In genomic region chr14:60257851-60258250, GRCm38 (mm10) we compare ENCODE assay signal across 32 mouse cellular contexts. TPM values are rescaled to one million over a fixed set of nuclear protein-coding genes. Genes with fewer than 3 reads are reported as not detected.
DNase-seq lines count a peak whose midpoint lies in the region; ATAC-seq and TF ChIP-seq lines count a peak whose summit lies in the region.
"Had no signal": no experiment of that assay in that cellular context is flagged by ENCODE, and none has a peak within 500 bp of the region (broad histone marks: within the 10 kb centered on the region; RNA-seq: fewer than 3 reads in every experiment).

No protein-coding gene starts in this region.

- 83% methylated on average over 1 of the region's 1 CpGs for WGBS in lung, postnatal 0 days
- 90% methylated on average over 1 of the region's 1 CpGs for WGBS in lung, adult 2 months
- 100% methylated on average over 1 of the region's 1 CpGs for WGBS in hindbrain, embryonic 16.5 days

- TF ChIP-seq CTCF in lung, postnatal 0 days (IDR thresholded peaks at IDR 0.05): no peak
- TF ChIP-seq CTCF in lung, adult 2 months (IDR thresholded peaks at IDR 0.05; ENCODE audit: insufficient read depth, low read length): no peak

- no peaks in the 10 kb centered on the region for H3K36me3 ChIP-seq in lung, postnatal 0 days (ENCODE audit: insufficient read depth, low read length)
- no peaks in the 10 kb centered on the region for H3K36me3 ChIP-seq in hindbrain, embryonic 16.5 days (ENCODE audit: control insufficient read depth, insufficient read depth, low read length)
- H3K36me3 ChIP-seq: embryonic facial prominence, embryonic 13.5 days; embryonic facial prominence, embryonic 15.5 days; forebrain, embryonic 10.5 days; forebrain, embryonic 12.5 days; G1E had no signal

- ATAC-seq in lung, postnatal 0 days: no peak
- ATAC-seq in hindbrain, embryonic 16.5 days: no peak
- ATAC-seq: activated CD4-positive, CD25-positive, alpha-beta regulatory T cell, adult 4 months; CD4-positive, CD25-positive, alpha-beta regulatory T cell, adult 4 months; forebrain, embryonic 14.5 days; forebrain, embryonic 16.5 days; Patski had no signal

- H3K4me3 ChIP-seq in lung, postnatal 0 days (ENCODE audit: low read depth, low read length): no peak overlapping the region
- H3K4me3 ChIP-seq in lung, adult 2 months (replicated peaks; ENCODE audit: extremely low read depth, low read depth, low read length): no peak overlapping the region
- H3K4me3 ChIP-seq in hindbrain, embryonic 16.5 days (ENCODE audit: low read length): no peak overlapping the region
- H3K4me3 ChIP-seq: embryonic facial prominence, embryonic 13.5 days; embryonic facial prominence, embryonic 15.5 days; forebrain, embryonic 10.5 days; forebrain, embryonic 12.5 days had no signal

- no peak overlapping the region for H3K4me2 ChIP-seq in lung, postnatal 0 days (replicated peaks; ENCODE audit: low read depth, low read length)
- H3K4me2 ChIP-seq in hindbrain, embryonic 16.5 days (ENCODE audit: low read length): no peak overlapping the region
- H3K4me2 ChIP-seq: embryonic facial prominence, embryonic 13.5 days; embryonic facial prominence, embryonic 15.5 days; forebrain, embryonic 12.5 days had no signal

- H3K27me3 ChIP-seq in lung, postnatal 0 days (replicated peaks; ENCODE audit: insufficient read depth, low read length): no peaks in the 10 kb centered on the region
- H3K27me3 ChIP-seq in hindbrain, embryonic 16.5 days (replicated peaks; ENCODE audit: control insufficient read depth, insufficient read depth, low read length): no peaks in the 10 kb centered on the region
- H3K27me3 ChIP-seq: CH12.LX; embryonic facial prominence, embryonic 13.5 days; embryonic facial prominence, embryonic 15.5 days; forebrain, embryonic 12.5 days had no signal

- peak; percentile 40 for DNase-seq in lung, postnatal 0 days (ENCODE audit: low spot score)
- no peak for DNase-seq in lung, adult 2 months
- DNase-seq in lung, postnatal 14 days: peak; percentile 29
- peak; percentile 35 for DNase-seq in lung, postnatal 25 days (ENCODE audit: low spot score)
- no peak for DNase-seq in adrenal gland, postnatal 14 days
- DNase-seq: adrenal gland, adult 8-10 months; adrenal gland, postnatal 25 days; cerebellum, adult 11 months; cerebellum, adult 18-20 months; cerebellum, adult 8-10 months; cerebellum, adult 9-11 months; cerebellum, postnatal 14 days; cerebellum, postnatal 36 days; embryo, embryonic 11 days had no signal

- no peak for TF ChIP-seq POLR2A in lung, adult 2 months (IDR thresholded peaks at IDR 0.05; ENCODE audit: borderline replicate concordance, extremely low read depth, low read depth, low read length)

- TF ChIP-seq EP300 in lung, postnatal 0 days (IDR thresholded peaks at IDR 0.05): no peak

- H3K27ac ChIP-seq in lung, postnatal 0 days (ENCODE audit: low read length): no peak overlapping the region
- H3K27ac ChIP-seq in hindbrain, embryonic 16.5 days (ENCODE audit: low read depth, low read length): no peak overlapping the region
- H3K27ac ChIP-seq: embryonic facial prominence, embryonic 13.5 days; embryonic facial prominence, embryonic 15.5 days; forebrain, embryonic 10.5 days; forebrain, embryonic 12.5 days had no signal

- no peaks in the 10 kb centered on the region for H3K4me1 ChIP-seq in lung, postnatal 0 days (ENCODE audit: insufficient read depth, low read depth, low read length)
- H3K4me1 ChIP-seq in lung, adult 2 months (ENCODE audit: control insufficient read depth, insufficient read depth, low read length): no peaks in the 10 kb centered on the region
- no peaks in the 10 kb centered on the region for H3K4me1 ChIP-seq in hindbrain, embryonic 16.5 days (ENCODE audit: control insufficient read depth, insufficient read depth, low read depth, low read length)
- H3K4me1 ChIP-seq: embryonic facial prominence, embryonic 15.5 days; forebrain, embryonic 12.5 days had no signal

- no peaks in the 10 kb centered on the region for H3K9me3 ChIP-seq in lung, postnatal 0 days (ENCODE audit: low read length)
- no peaks in the 10 kb centered on the region for H3K9me3 ChIP-seq in hindbrain, embryonic 16.5 days (ENCODE audit: control insufficient read depth, low read length)
- H3K9me3 ChIP-seq: embryonic facial prominence, embryonic 13.5 days; embryonic facial prominence, embryonic 15.5 days; forebrain, embryonic 10.5 days; forebrain, embryonic 12.5 days; G1E had no signal

- no peak overlapping the region for H3K9ac ChIP-seq in lung, postnatal 0 days (replicated peaks; ENCODE audit: low read depth)
- H3K9ac ChIP-seq in hindbrain, embryonic 16.5 days (ENCODE audit: low read depth, low read length): no peak overlapping the region
- H3K9ac ChIP-seq: embryonic facial prominence, embryonic 13.5 days; embryonic facial prominence, embryonic 15.5 days; forebrain, embryonic 12.5 days had no signal

RNA-seq across cellular contexts. Expression of gene Gm49336, which starts 6.5 kb away (rescaled TPM):
- 19.6 and 22.5 TPM in 2 replicates for polyA plus RNA-seq in lung, postnatal 0 days (2015; fragmentation: Nextera tagmentation; extraction: Ambion mirVana)
- polyA plus RNA-seq in lung, adult 2 months (2012; rRNA removed): 13.7 and 13.9 TPM in 2 replicates
- 42.7 and 51.2 TPM in 2 replicates for polyA plus RNA-seq in hindbrain, embryonic 16.5 days (2015; fragmentation: Nextera tagmentation; extraction: Ambion mirVana)
- 37.7 and 38.6 TPM in 2 replicates for total RNA-seq in adrenal gland, postnatal 14 days (2021)

RNA-seq across cellular contexts. Expression of gene Nupl1, which starts 6.6 kb away (rescaled TPM):
- not detected in 2 replicates for polyA plus RNA-seq in lung, postnatal 0 days (2015; fragmentation: Nextera tagmentation; extraction: Ambion mirVana)
- polyA plus RNA-seq in lung, adult 2 months (2012; rRNA removed): 0.03 and 0.09 TPM in 2 replicates
- polyA plus RNA-seq in hindbrain, embryonic 16.5 days (2015; fragmentation: Nextera tagmentation; extraction: Ambion mirVana): 0.11 and 0.16 TPM in 2 replicates
- total RNA-seq in adrenal gland, postnatal 14 days (2021): not detected in 2 replicates
- total RNA-seq: adrenal gland, adult 18-20 months; adrenal gland, postnatal 25 days; adrenal gland, postnatal 4 days; CH12.LX; common myeloid progenitor, adult 5-6 weeks had no signal
- polyA plus RNA-seq: brain, embryonic 14.5 days; embryonic facial prominence, embryonic 11.5 days; embryonic facial prominence, embryonic 13.5 days; embryonic facial prominence, embryonic 15.5 days; erythroblast, embryonic 14.5 days; forebrain, embryonic 10.5 days; forebrain, embryonic 14.5 days; G1E; Patski had no signal

RNA-seq across cellular contexts. Expression of gene Mtmr6, which starts 7.2 kb away (rescaled TPM):
- 39.7 and 42.7 TPM in 2 replicates for polyA plus RNA-seq in lung, postnatal 0 days (2015; fragmentation: Nextera tagmentation; extraction: Ambion mirVana)
- polyA plus RNA-seq in lung, adult 2 months (2012; rRNA removed): 20.5 and 30.1 TPM in 2 replicates
- polyA plus RNA-seq in hindbrain, embryonic 16.5 days (2015; fragmentation: Nextera tagmentation; extraction: Ambion mirVana): 55.5 and 62.0 TPM in 2 replicates
- 39.1 and 46.0 TPM in 2 replicates for total RNA-seq in adrenal gland, postnatal 14 days (2021)

Comparison
In these comparisons a context has a peak if more than half of its experiments do, and no peak if none do; other contexts are left out.
1. DNase-seq: peak in lung, postnatal 0 days (single experiment), lung, postnatal 14 days (single experiment) and lung, postnatal 25 days (single experiment); none in lung, adult 2 months (single experiment) and adrenal gland, postnatal 14 days (single experiment).